Mouse (Mus musculus) lung, postnatal 0 days (tissue): ENCODE results near the gene Fau. TPM values are rescaled to one million over a fixed set of nuclear protein-coding genes. Genes with fewer than 3 reads are reported as not detected.

Experiments used
- ATAC-seq: fragments of 200-750 bp; cut with Nextera tagmentation; 2 replicates; pipeline ENCODE4 v1.8.0; 2017; ENCODE audit warnings: moderate library complexity
- DNase-seq: peaks from one replicate; pipeline ENCODE4 v3.0.0-alpha.2; 2016; ENCODE audit warnings: low spot score
- H3K27ac ChIP-seq: fragments of 300-500 bp; sonication (generic); 2 replicates; pipeline ENCODE4 v1.5.1; 2014; ENCODE audit warnings: antibody characterized with exemption, mild to moderate bottlenecking, low read length, mixed read lengths
- H3K27me3 ChIP-seq: fragments of 300-500 bp; sonication (generic); replicated peaks from 2 replicates; pipeline ENCODE4 v1.6.1; 2014; ENCODE audit warnings: low read length, mixed read lengths; ENCODE audit not compliant: insufficient read depth
- H3K36me3 ChIP-seq: fragments of 300-500 bp; sonication (generic); 2 replicates; pipeline ENCODE4 v1.6.1; 2014; ENCODE audit warnings: low read length, mixed read lengths; ENCODE audit not compliant: insufficient read depth
- H3K4me1 ChIP-seq: fragments of 300-500 bp; sonication (generic); 2 replicates; pipeline ENCODE4 v1.6.1; 2014; ENCODE audit warnings: antibody characterized with exemption, low read depth, low read length, mixed read lengths; ENCODE audit not compliant: insufficient read depth
- H3K4me2 ChIP-seq: fragments of 300-500 bp; sonication (generic); replicated peaks from 2 replicates; pipeline ENCODE4 v1.6.1; 2014; ENCODE audit warnings: low read depth, mild to moderate bottlenecking, low read length, moderate library complexity, mixed read lengths
- H3K4me3 ChIP-seq: fragments of 300-500 bp; sonication (generic); 2 replicates; pipeline ENCODE4 v1.5.1; 2014; ENCODE audit warnings: low read depth, low read length
- H3K9ac ChIP-seq: fragments of 300-500 bp; sonication (generic); replicated peaks from 2 replicates; pipeline ENCODE4 v1.6.1; 2014; ENCODE audit warnings: low read depth, mild to moderate bottlenecking
- H3K9me3 ChIP-seq: fragments of 300-500 bp; sonication (generic); 2 replicates; pipeline ENCODE4 v1.6.1; 2016; ENCODE audit warnings: low read length, mixed read lengths
- CTCF ChIP-seq: IDR thresholded peaks from 2 replicates; pipeline ENCODE4 v1.5.1; 2016; ENCODE audit warnings: antibody characterized with exemption, mild to moderate bottlenecking
- EP300 ChIP-seq: IDR thresholded peaks from 2 replicates; pipeline ENCODE4 v1.6.1; 2016; ENCODE audit warnings: antibody characterized with exemption, mild to moderate bottlenecking, control low read depth
- WGBS: fragments of 180-500 bp; shearing (Covaris S2); extraction: QIAGEN DNeasy Blood & Tissue Kit; methylation state at CpG from one replicate; pipeline ENCODE4 v1.1.7; 2014; 5-methylcytosine and 5-hydroxymethylcytosine counted together
- polyA plus RNA-seq: library from polyadenylated mRNA; unstranded; fragments of >200 nt; fragmentation: Nextera tagmentation; extraction: Ambion mirVana; gene quantifications from 2 replicates; pipeline ENCODE4 v1.2.1, GENCODE M21; 2015

The Fau gene
- polyA plus RNA-seq, 1 experiment from 2014 or later, result 827 TPM

GRCm38 (mm10) chr19:6048681-6049410, 8.8 kb upstream of the Fau start:
- Histone ChIP-seq H3K36me3 (peaks cover 43% of the 10 kb centered on the region), H3K9ac (no peak overlapping the region), H3K4me2 (no peak overlapping the region), H3K27me3 (no peaks in the 10 kb centered on the region), H3K4me1 (peaks cover 6% of the 10 kb centered on the region; the same call in 1 of the 2 replicates), H3K27ac (no peak overlapping the region), H3K4me3 (no peak overlapping the region), H3K9me3 (no peaks in the 10 kb centered on the region)
- ATAC-seq, result no peak
- 82% methylated on average over 11 of the region's 11 CpGs for WGBS
- DNase-seq, result no peak
- no peak for TF ChIP-seq EP300
- TF ChIP-seq CTCF, result no peak

GRCm38 (mm10) chr19:6052516-6052915, 5.1 kb upstream of the Fau start:
- WGBS, result 71% methylated on average over 7 of the region's 7 CpGs
- TF ChIP-seq EP300 (no peak), CTCF (no peak)
- DNase-seq, result no peak

GRCm38 (mm10) chr19:6054296-6054695, 3.3 kb upstream of the Fau start:
- WGBS, result 72% methylated on average over 5 of the region's 5 CpGs
- H3K36me3 ChIP-seq, result peaks cover 51% of the 10 kb centered on the region
- no peak overlapping the region for H3K4me2 ChIP-seq
- no peak for ATAC-seq
- H3K4me1 ChIP-seq, result peaks cover 7% of the 10 kb centered on the region
- no peaks in the 10 kb centered on the region for H3K27me3 ChIP-seq
- TF ChIP-seq EP300, result no peak
- TF ChIP-seq CTCF, result no peak
- no peaks in the 10 kb centered on the region for H3K9me3 ChIP-seq
- H3K4me3 ChIP-seq, result no peak overlapping the region
- no peak overlapping the region for H3K27ac ChIP-seq
- no peak overlapping the region for H3K9ac ChIP-seq
- DNase-seq, result no peak

More at GRCm38 (mm10) chr19:6052516-6052915, 5.1 kb upstream of the Fau start:
- H3K9ac ChIP-seq, result no peak overlapping the region
- H3K36me3 ChIP-seq, result peaks cover 53% of the 10 kb centered on the region
- no peak for ATAC-seq
- H3K4me3 ChIP-seq, result no peak overlapping the region
- no peaks in the 10 kb centered on the region for H3K9me3 ChIP-seq
- H3K27ac ChIP-seq, result no peak overlapping the region
- no peak overlapping the region for H3K4me2 ChIP-seq
- no peaks in the 10 kb centered on the region for H3K27me3 ChIP-seq
- peaks cover 7% of the 10 kb centered on the region for H3K4me1 ChIP-seq

- Histone ChIP-seq H3K27me3 (no peaks in the 10 kb centered on the region), H3K4me3 (no peak overlapping the region), H3K36me3 (peaks cover 31% of the 10 kb centered on the region), H3K9ac (no peak overlapping the region; the same call in 1 of the 2 replicates), H3K4me1 (peaks cover 8% of the 10 kb centered on the region), H3K27ac (no peak overlapping the region), H3K9me3 (no peaks in the 10 kb centered on the region), H3K4me2 (peak overlapping the region; percentile 71)
- WGBS, result 40% methylated on average over 4 of the region's 4 CpGs
- ATAC-seq (no peak), DNase-seq (no peak)
- TF ChIP-seq EP300 (no peak), CTCF (no peak)
Observed at GRCm38 (mm10) chr19:6056696-6057095, 948 bp upstream of the Fau start.

- ATAC-seq (no peak), DNase-seq (no peak)
- peaks cover 13% of the 10 kb centered on the region for H3K36me3 ChIP-seq
- no peak for TF ChIP-seq CTCF
- TF ChIP-seq EP300, result no peak
- 24% methylated on average over 5 of the region's 5 CpGs for WGBS
- H3K4me2 ChIP-seq, result peak overlapping the region; percentile 60
- peak overlapping the region; percentile 73 for H3K4me3 ChIP-seq
- peak overlapping the region; percentile 76 for H3K9ac ChIP-seq
- H3K27ac ChIP-seq, result peak overlapping the region; percentile 71; the same call in 1 of the 2 replicates
- H3K27me3 ChIP-seq, result no peaks in the 10 kb centered on the region
- H3K4me1 ChIP-seq, result peaks cover 15% of the 10 kb centered on the region
- H3K9me3 ChIP-seq, result no peaks in the 10 kb centered on the region
Observed at GRCm38 (mm10) chr19:6058513-6058912, 869 bp downstream of the Fau start.

GRCm38 (mm10) chr19:6058966-6059365, 1.3 kb downstream of the Fau start:
- no peaks in the 10 kb centered on the region for H3K9me3 ChIP-seq
- ATAC-seq (no peak), DNase-seq (no peak)
- peaks cover 10% of the 10 kb centered on the region; the same call in 1 of the 2 replicates for H3K36me3 ChIP-seq
- peak overlapping the region; percentile 60 for H3K4me2 ChIP-seq
- H3K27me3 ChIP-seq, result no peaks in the 10 kb centered on the region
- H3K4me1 ChIP-seq, result peaks cover 15% of the 10 kb centered on the region
- peak overlapping the region; percentile 73; the same call in 1 of the 2 replicates for H3K4me3 ChIP-seq
- WGBS, result 71% methylated on average over 5 of the region's 5 CpGs
- no peak overlapping the region for H3K27ac ChIP-seq
- TF ChIP-seq EP300 (no peak), CTCF (no peak)
- no peak overlapping the region for H3K9ac ChIP-seq
